Mouse (Mus musculus) hindbrain, embryonic 14.5 days (tissue): Measurements from ENCODE around the gene Sh3rf3. TPM values are rescaled to one million over a fixed set of nuclear protein-coding genes. Genes with fewer than 3 reads are reported as not detected.

Experiments used
- ATAC-seq: fragments of 200-750 bp; cut with Nextera tagmentation; 2 replicates; pipeline ENCODE4 v1.8.0; 2017; ENCODE audit warnings: moderate number of reproducible peaks, mild to moderate bottlenecking, moderate TSS enrichment, moderate library complexity; ENCODE audit not compliant: low FRiP score
- DNase-seq: peaks from one replicate; pipeline ENCODE4 v3.0.0-alpha.2; 2015; ENCODE audit warnings: low spot score
- H3K27ac ChIP-seq: fragments of 300-500 bp; sonication (generic); 2 replicates; pipeline ENCODE4 v1.5.1; 2014; ENCODE audit warnings: mild to moderate bottlenecking, moderate library complexity
- H3K27me3 ChIP-seq: fragments of 300-500 bp; sonication (generic); 2 replicates; pipeline ENCODE4 v1.6.1; 2014; ENCODE audit warnings: mild to moderate bottlenecking, low read length, mixed read lengths; ENCODE audit not compliant: control insufficient read depth, insufficient read depth
- H3K36me3 ChIP-seq: fragments of 300-500 bp; sonication (generic); replicated peaks from 2 replicates; pipeline ENCODE4 v1.6.1; 2014; ENCODE audit not compliant: control insufficient read depth, insufficient read depth
- H3K4me1 ChIP-seq: fragments of 300-500 bp; sonication (generic); replicated peaks from 2 replicates; pipeline ENCODE4 v1.6.1; 2014; ENCODE audit warnings: antibody characterized with exemption, low read length, mixed read lengths; ENCODE audit not compliant: control insufficient read depth, insufficient read depth
- H3K4me2 ChIP-seq: fragments of 300-500 bp; sonication (generic); replicated peaks from 2 replicates; pipeline ENCODE4 v1.6.1; 2014; ENCODE audit warnings: mild to moderate bottlenecking, moderate library complexity
- H3K4me3 ChIP-seq: fragments of 300-500 bp; sonication (generic); replicated peaks from 2 replicates; pipeline ENCODE4 v1.5.1; 2014; ENCODE audit warnings: mild to moderate bottlenecking, low read length
- H3K9ac ChIP-seq: fragments of 300-500 bp; sonication (generic); 2 replicates; pipeline ENCODE4 v1.6.1; 2014
- H3K9me3 ChIP-seq: fragments of 300-500 bp; sonication (generic); 2 replicates; pipeline ENCODE4 v1.6.1; 2016; ENCODE audit warnings: low read length; ENCODE audit not compliant: control insufficient read depth
- WGBS: fragments of 180-500 bp; shearing (Covaris S2); extraction: QIAGEN DNeasy Blood & Tissue Kit; methylation state at CpG from one replicate; pipeline ENCODE4 v1.1.7; 2014; 5-methylcytosine and 5-hydroxymethylcytosine counted together
- polyA plus RNA-seq: library from polyadenylated mRNA; unstranded; fragments of >200 nt; fragmentation: Nextera tagmentation; extraction: Ambion mirVana; gene quantifications from 2 replicates; pipeline ENCODE4 v1.2.1, GENCODE M21; 2014

Sh3rf3 gene
- polyA plus RNA-seq: 3.6 and 5.2 TPM in 2 replicates

DNA sequence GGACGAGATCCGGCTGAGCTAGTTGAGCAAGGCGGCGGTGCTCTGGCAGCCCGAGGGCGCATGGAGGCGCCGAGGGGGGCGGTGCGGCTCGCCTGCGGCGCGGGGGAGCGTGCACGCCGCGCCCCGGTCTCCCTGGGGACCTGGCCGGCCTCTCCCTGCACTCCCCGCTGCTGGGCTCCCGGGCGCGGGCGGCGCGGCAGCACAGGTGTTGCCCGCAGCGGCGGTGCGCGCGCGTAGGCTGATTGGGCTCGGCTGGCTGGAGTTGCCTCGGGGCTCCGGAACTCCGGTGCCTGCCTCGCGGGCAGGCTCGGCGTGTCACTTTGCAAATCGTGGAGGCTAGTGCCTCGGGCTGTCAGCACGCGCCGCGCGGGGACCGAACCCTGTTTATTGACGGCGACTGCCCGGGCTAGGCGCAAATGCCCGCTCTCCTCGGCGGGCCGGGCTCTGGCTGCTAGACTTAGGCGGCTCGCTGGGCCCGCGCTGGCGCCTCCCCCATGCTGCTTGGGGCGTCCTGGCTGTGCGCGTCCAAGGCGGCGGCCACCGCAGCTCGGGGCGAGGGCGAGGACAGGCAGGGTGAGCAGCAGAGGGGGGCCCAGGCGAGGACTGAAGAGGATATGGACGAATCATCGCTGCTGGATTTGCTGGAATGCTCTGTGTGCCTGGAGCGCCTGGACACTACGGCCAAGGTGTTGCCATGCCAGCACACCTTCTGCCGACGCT is at the start of gene Sh3rf3:
Sh3rf3 (plus strand) TSS at position 279 of the 720 bp plus-strand sequence.
- Histone ChIP-seq H3K4me2 (peak within 1 kb of the TSS; percentile 100), H3K9me3 (no peaks in the 10 kb centered on the region), H3K36me3 (no peaks in the 10 kb centered on the region), H3K27ac (peak within 1 kb of the TSS; percentile 44; the same call in 1 of the 2 replicates), H3K9ac (peak within 1 kb of the TSS; percentile 62), H3K4me3 (peak within 1 kb of the TSS; percentile 72), H3K27me3 (peaks cover 25% of the 10 kb centered on the region), H3K4me1 (peaks cover 9% of the 10 kb centered on the region; the same call in 1 of the 2 replicates)
- ATAC-seq: peak; percentile 42
- WGBS: under 1% methylated on average over 67 of the region's 79 CpGs
- DNase-seq: no peak

DNA sequence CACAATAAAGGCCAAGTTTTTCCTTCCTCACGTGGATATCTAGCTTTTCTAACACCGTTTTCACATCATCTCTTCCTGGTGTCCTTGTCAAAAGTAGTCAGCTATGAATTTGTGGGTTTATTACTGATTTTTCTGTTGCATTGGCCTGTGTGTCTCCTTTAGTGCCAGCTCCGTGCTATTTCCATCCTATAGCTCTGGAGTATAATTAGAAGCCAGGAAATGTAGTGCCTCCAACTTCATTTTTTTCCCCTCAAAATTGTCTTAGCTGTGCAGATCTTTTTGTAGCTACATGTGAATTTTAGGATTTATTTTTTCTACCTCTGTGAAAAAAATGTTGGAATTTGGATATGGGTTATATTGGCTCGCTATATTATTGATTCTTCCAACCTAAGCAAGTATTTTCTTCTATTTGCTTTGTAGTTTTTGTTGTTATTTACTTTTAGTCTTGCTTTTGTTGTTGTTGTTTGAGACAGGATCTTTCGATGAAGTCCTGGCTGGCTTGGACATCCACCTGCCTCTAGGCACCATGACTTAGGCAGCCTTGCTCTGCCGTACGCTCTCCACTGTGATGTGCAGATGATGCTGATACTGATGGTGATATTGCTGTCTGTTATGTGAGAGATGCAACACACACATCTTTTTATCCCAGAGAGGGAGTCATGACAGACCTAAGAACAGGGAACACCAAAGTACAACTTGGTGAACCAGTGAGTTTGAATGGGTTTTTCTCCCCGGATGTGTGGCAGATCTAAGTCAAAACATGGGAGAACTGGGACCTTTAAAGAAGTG is 24.5 kb upstream of the Sh3rf3 start:
- Histone ChIP-seq H3K4me2 (no peak overlapping the region), H3K27ac (no peak overlapping the region), H3K4me1 (no peaks in the 10 kb centered on the region), H3K9me3 (no peaks in the 10 kb centered on the region), H3K9ac (no peak overlapping the region), H3K36me3 (no peaks in the 10 kb centered on the region), H3K27me3 (no peaks in the 10 kb centered on the region), H3K4me3 (no peak overlapping the region)
- DNase-seq (no peak), ATAC-seq (no peak)
- 90% methylated on average over 8 of the region's 8 CpGs for whole genome bisulfite sequencing

DNA sequence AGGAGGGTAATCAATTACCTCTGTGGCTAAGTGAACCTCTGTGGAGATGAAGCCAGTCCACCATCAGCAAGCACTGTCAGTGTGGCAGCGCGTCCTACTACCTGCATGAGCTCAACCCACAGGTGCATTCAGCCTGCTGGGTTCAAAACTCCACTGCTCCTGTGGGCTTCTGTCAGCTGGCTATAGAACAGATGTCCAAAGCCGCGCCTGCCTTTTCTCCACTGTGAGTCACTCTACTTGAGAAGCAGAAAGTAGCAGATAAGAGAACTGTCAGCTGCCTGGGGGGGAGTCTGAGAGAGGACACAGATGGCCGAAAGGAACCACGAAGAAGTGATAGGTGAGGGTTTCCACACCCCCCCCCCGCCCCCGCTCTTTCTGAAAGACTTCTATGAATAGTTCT is 15.6 kb upstream of the Sh3rf3 start:
- no peak for ATAC-seq
- no peak for DNase-seq

DNA sequence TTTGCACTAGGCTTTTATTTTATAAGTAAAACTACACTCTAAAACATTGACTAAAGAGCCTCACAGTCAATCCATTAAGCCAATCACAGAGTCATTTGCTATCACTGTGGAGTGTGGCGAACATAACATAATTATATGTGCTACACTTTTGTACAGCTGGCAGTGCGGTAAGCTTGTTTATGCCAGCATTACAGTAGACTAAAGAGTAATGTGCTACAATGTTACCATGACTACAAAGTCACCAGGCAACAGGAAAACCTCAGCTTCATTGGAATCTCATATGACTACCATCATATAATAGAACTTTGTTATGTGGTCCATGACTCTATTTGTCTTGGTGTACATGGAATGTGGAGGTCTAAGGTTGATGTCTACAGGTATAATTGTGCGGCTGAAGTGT is 15.0 kb upstream of the Sh3rf3 start:
- WGBS: 70% methylated on average over 3 of the region's 3 CpGs
- Histone ChIP-seq H3K4me1 (0 out of 2 replicates have a peak, but pooled peaks cover 5% of the 10 kb centered on the region), H3K4me3 (no peak overlapping the region), H3K9me3 (no peaks in the 10 kb centered on the region), H3K4me2 (no peak overlapping the region), H3K27ac (no peak overlapping the region), H3K36me3 (no peaks in the 10 kb centered on the region), H3K9ac (no peak overlapping the region), H3K27me3 (no peaks in the 10 kb centered on the region)
- ATAC-seq (no peak), DNase-seq (no peak)

More for the DNA sequence above, 15.6 kb upstream of the Sh3rf3 start:
- H3K36me3 ChIP-seq: no peaks in the 10 kb centered on the region
- H3K4me3 ChIP-seq: no peak overlapping the region
- no peak overlapping the region for H3K27ac ChIP-seq
- 0 out of 2 replicates have a peak, but pooled peaks cover 5% of the 10 kb centered on the region for H3K4me1 ChIP-seq
- no peak overlapping the region for H3K4me2 ChIP-seq
- H3K27me3 ChIP-seq: no peaks in the 10 kb centered on the region
- WGBS: 94% methylated on average over 8 of the region's 8 CpGs
- no peak overlapping the region for H3K9ac ChIP-seq
- no peaks in the 10 kb centered on the region for H3K9me3 ChIP-seq

DNA sequence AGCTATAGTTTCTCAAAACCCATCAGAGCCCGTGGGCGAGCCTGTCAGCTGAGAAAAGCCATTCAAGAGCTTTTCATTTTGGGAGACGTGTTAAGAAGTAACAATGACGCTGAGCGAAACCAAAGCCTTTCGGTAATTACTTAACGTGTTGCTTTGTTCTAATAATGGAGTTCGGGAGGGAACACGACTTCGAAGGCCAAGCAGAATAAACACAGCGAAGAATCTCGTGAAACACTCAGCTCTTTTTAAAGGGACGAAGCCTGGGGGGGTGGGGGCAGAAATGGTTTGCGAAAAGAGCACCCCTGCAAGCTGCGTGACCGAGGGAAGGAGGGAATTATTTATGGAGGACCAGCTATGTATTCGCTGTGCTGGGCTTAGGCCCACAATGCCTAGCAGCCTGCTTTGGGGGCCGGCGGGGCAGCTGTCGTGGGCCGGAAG is 12.1 kb upstream of the Sh3rf3 start:
- 45% methylated on average over 21 of the region's 21 CpGs for WGBS
- ATAC-seq (no peak), DNase-seq (no peak)

DNA sequence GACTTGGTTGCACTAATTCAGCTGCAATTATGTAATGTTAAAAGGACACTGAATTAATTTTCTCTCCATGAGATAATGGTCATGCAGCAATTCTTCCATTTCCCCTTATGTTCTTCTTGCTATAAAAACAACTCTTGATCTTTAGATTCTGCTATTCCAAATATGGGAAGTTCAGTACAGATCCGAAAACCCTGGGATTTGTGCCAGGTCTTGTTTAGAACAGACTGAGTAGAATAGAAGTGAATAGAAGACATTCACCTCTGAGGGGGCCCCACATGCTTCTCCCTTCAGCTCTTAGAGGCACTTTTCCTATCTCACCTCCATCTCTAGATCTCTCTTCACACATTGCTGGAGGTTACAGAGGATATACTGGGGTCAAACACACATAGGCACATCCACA is 10.8 kb upstream of the Sh3rf3 start:
- no peaks in the 10 kb centered on the region for H3K27me3 ChIP-seq
- H3K4me2 ChIP-seq: no peak overlapping the region
- no peak overlapping the region for H3K27ac ChIP-seq
- no peaks in the 10 kb centered on the region for H3K9me3 ChIP-seq
- no peak for ATAC-seq
- 60% methylated on average over 1 of the region's 1 CpGs for WGBS
- H3K9ac ChIP-seq: no peak overlapping the region
- no peak overlapping the region for H3K4me3 ChIP-seq
- no peak for DNase-seq
- H3K4me1 ChIP-seq: 0 out of 2 replicates have a peak, but pooled peaks cover 5% of the 10 kb centered on the region
- no peaks in the 10 kb centered on the region for H3K36me3 ChIP-seq

More for the DNA sequence above, 12.1 kb upstream of the Sh3rf3 start:
- H3K9me3 ChIP-seq: no peaks in the 10 kb centered on the region
- 0 out of 2 replicates have a peak overlapping the region, but pooled peaks have one; percentile 5 for H3K27ac ChIP-seq
- peak overlapping the region; percentile 33; the same call in 1 of the 2 replicates for H3K9ac ChIP-seq
- 0 out of 2 replicates have a peak, but pooled peaks cover 5% of the 10 kb centered on the region for H3K4me1 ChIP-seq
- H3K27me3 ChIP-seq: no peaks in the 10 kb centered on the region
- H3K36me3 ChIP-seq: no peaks in the 10 kb centered on the region
- peak overlapping the region; percentile 21 for H3K4me2 ChIP-seq
- H3K4me3 ChIP-seq: no peak overlapping the region

DNA sequence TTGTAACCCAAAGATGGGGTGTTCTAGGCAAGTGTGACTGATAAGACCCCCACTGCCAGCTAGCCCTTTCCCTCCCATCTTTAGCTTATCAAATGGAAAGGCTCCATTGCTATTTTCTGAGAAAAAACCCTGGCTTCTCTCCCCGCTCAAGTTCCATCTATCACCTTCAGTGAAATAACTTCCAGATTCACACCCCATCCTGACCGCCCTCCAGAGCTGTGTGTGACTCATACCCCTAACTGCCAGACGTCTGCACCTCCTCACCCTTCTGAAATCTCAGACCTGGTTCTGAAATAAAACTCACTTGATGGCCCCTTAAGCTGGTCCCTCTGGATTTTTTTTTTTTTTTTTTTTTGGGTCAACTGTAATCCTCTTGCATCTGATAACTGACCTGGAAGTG is 5.2 kb upstream of the Sh3rf3 start:
- ATAC-seq (no peak), DNase-seq (no peak)
- Histone ChIP-seq H3K9me3 (no peaks in the 10 kb centered on the region), H3K36me3 (no peaks in the 10 kb centered on the region), H3K9ac (no peak overlapping the region), H3K4me3 (no peak overlapping the region), H3K4me1 (no peaks in the 10 kb centered on the region), H3K27me3 (peaks cover 9% of the 10 kb centered on the region; the same call in 1 of the 2 replicates), H3K4me2 (no peak overlapping the region), H3K27ac (no peak overlapping the region)
- WGBS: 83% methylated on average over 3 of the region's 3 CpGs

DNA sequence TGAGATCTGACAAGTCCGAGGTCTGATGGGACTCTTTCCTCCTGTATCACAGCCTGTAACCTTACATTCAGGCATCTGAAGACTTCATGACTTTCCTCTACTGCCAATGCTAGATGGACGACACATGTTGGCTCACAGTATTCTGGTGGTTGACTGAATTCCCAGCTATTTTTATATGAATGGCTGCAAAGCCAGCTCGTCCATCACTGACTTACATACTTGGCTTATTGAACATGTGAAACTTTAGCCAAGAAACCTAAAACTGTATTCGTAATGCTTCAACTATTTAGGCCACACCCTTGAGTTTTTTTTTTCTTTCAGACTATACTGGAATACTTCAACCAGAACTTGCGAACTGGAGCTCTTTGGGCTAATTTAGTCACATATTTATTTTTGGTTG is 3.0 kb upstream of the Sh3rf3 start:
- no peak overlapping the region for H3K4me2 ChIP-seq
- H3K36me3 ChIP-seq: no peaks in the 10 kb centered on the region

More for the DNA sequence above, 3.0 kb upstream of the Sh3rf3 start:
- Histone ChIP-seq H3K9ac (no peak overlapping the region), H3K27ac (no peak overlapping the region), H3K9me3 (no peaks in the 10 kb centered on the region), H3K4me1 (peaks cover 9% of the 10 kb centered on the region; the same call in 1 of the 2 replicates), H3K27me3 (peaks cover 25% of the 10 kb centered on the region), H3K4me3 (no peak overlapping the region)
- ATAC-seq: no peak
- 89% methylated on average over 5 of the region's 5 CpGs for WGBS
- no peak for DNase-seq
